Mouse (Mus musculus): ENCODE measurements around the gene Sytl2. TPM values are rescaled to one million over a fixed set of nuclear protein-coding genes. Genes with fewer than 3 reads are reported as not detected.

The Sytl2 gene
- total RNA-seq (2014; fragmentation: Nextera tagmentation) = 1.5 TPM in 1 of 2 replicates, not detected in the other
- total RNA-seq (2017) = 0.57 and 1.2 TPM in 2 replicates

DNA sequence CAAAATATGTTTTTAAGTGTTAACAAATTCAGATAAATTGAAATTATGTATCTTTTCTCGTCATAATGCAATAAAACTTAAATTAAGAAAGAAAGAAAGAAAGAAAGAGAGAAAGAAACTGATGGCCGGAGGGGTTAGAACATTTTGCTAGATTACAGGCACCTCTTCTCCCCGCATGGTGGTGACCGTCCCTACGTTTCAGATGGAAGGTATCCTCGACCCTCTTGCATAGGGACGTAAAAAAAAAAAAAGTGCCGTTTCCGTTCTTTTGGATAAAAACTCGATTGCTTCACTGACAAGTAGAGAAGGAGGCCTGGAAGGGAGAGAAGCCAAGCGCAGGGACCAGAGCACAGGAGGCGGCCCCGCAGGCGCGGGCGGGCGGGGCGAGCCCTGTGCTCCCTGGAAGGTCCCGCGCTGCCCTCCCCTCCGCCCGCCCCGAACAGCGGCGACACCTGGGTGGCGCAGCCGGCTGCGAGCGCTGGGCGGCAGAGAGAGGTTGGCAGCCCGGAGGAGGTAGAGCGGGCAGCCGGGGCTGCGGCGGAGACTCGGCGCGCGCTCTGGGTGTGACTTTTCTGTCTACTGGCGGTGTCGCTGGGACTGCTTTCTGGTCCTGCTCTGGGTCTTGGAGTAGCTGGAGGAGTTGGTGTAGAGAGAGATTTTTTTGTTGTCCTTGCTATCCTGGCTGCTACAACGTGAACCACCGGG, at the start of gene Sytl2:
Gene Sytl2, plus strand, starts transcription at position 311 of the 705 bp plus-strand sequence.
- ATAC-seq (replicated peaks; ENCODE audit: low FRiP score, low TSS enrichment, poor library complexity, severe bottlenecking) = peak; percentile 93

DNA sequence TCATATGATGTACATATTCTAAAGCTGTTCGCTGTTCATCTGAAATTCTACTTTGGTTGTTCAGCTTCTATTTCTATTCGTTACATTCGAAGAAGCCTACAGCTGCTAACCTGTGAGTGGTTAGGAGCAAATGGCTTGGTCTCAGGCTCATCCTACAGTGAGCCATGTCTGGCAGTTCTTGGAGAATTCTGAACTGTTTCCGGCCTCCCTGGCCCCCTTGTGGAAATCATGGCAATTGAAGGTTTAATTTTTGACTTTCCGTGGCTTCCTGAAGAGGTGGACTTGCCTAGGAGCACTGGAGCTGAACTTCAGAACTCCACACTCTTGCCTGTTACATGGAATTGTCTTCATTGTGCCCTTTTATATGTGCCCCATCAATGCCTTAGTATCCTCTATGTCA, 49.1 kb upstream of the Sytl2 start:
- peak; percentile 56; the same call in 1 of the 2 replicates for ATAC-seq (replicated peaks; ENCODE audit: low FRiP score, low TSS enrichment, poor library complexity, severe bottlenecking)

DNA sequence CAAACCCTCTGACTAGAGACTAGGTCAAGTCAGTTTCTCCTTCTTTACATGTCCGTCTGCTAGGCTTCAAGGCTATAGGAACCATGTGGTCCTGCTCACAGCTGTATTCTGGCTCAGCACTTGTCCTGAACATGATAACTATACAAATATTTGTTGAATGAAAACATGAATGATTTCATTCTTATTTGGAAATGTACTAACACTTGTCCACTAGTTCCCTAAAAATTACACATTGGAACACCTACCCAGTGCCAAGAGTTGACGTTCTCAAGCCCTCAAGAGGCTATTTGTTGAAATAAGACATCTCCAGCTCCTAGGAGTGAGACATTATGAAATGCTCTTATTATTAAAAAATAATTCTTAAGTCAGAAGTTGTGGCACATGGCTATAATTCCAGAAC, 43.4 kb upstream of the Sytl2 start:
- ATAC-seq (replicated peaks; ENCODE audit: low FRiP score, low TSS enrichment, poor library complexity, severe bottlenecking) = no peak

DNA sequence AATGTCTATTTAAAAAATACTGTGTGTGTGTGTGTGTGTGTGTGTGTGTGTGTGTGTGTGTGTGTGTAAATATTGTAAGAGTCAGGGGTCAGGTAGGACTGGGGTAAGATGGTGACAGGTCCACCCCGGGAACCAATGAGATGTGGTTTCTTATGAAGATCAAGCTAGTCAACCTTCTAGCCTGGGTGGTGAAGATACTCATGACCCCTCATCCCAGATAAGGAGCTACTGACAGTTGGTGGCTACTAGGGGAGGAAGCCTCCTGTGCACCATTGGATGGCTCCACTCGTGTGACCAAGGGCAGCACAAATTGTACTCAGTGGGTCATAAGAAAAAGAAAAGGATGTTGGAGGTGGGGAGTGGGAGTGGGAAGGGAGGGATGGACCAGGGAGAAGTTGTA, 42.2 kb upstream of the Sytl2 start:
- peak; percentile 82 for ATAC-seq (replicated peaks; ENCODE audit: low FRiP score, low TSS enrichment, poor library complexity, severe bottlenecking)

DNA sequence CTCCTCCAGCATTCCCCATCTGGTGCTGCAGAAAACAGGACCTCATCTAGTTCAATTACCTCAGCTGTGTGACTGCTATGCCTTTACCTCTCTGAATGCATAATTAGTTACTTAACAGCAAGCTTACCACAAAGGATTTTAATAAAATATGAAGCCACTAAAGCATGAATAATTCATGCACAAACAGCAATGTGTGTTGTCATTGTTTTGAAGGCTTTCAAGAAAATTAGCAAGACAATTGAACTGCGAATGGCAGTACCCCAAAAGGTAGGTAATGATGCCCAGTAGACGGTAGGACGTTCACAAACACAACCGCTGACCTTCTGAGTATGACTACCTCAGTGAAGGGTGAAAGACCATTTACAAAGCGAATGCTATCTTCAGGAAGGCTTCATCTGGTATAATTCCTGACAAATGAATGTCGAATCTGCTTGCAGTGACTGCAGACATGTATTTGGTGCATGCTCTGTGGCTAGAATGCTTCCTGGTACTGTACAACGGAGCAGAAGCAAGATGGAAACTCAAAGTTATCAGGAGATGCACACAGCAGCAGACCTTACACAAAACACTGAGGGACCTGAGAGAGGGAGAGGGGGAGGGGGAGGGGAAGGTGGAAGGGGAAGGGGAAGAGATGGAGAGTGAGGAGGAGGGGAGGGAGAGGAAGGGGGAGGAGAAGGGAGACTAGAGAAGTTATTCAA, 40.0 kb upstream of the Sytl2 start:
- ATAC-seq (replicated peaks; ENCODE audit: low FRiP score, low TSS enrichment, poor library complexity, severe bottlenecking) = no peak

DNA sequence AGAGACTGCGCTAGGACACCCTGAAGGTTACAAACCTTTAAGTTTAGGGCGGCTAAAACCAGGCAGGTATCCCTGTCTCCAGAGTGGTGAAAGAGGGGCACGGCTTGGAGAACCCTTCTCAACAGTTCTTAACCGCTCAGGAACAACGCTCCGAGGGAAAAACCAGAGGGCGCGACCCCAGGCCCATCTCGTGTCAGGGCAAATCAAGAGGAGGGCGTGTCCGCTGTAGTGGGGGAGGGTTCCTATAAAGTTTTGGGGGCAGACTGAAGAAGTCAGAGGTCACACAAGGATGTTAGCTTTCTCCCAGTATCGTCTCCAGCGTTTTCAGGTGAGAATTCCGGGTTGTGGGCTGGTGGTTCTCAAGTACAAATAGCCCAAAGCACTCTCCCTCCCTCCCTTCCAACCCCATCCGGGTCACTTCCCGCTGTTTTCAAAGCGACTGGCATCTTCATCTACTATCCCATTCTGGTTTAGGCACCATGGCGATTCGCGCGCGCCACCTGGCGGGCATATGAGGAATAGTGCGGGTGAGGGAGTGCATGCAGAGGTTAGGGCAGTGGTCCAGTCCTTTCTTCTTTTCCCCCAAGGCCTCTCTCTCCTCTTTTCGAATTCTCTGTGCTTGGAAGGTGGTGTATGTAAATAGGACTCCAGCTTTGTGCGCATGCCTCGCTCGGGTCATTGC, 36.6 kb upstream of the Sytl2 start, which contains the start of gene Ccdc83:
Gene Ccdc83, minus strand, starts transcription at position 489 of the 682 bp plus-strand sequence.
- peak; percentile 96 for ATAC-seq (replicated peaks; ENCODE audit: low FRiP score, low TSS enrichment, poor library complexity, severe bottlenecking)

DNA sequence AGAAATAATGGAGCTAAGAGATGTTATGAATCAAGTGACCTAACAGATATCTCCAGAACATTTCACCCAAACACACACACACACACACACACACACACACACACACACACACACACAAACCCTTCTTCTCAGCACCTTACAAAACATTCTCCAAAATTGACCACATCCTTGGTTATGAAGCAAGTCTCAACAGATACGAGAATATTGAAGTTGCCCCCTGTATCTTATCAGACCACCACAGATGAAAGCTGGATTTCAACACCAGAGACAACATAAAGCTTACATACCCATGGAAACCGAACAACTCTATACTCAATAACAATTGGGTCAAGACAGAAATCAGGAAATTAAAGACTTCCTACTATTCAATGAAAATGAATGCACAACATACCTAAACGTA, 31.9 kb upstream of the Sytl2 start:
- ATAC-seq (replicated peaks; ENCODE audit: low FRiP score, low TSS enrichment, poor library complexity, severe bottlenecking) = no peak

DNA sequence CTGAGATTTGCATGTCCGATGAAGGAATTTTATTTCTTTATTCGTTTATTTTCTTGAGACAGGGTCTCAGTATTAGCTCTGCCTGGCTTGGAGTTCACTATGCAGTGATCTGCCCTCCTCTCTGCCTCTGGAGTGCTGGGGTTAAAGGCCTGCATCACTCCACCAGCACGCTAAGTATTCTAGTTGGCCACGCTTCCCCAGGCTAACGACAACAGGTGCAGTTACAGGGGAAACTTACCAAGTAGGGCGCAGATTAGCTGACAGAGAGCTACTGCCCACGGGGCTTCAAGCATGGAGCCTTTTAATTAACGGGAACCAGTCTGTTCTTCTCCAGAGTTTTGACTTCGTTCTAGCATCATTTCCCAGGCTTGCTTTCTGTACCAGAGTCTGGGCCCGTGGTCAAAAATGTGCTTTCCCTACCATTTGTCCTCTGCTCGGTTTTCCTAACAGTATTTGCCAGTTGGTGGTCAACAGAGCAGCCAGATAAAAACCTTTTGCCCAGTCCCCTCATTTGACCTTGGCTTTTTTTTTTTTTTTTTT, 27.4 kb upstream of the Sytl2 start:
- ATAC-seq (replicated peaks; ENCODE audit: low FRiP score, low TSS enrichment, poor library complexity, severe bottlenecking) = no peak

DNA sequence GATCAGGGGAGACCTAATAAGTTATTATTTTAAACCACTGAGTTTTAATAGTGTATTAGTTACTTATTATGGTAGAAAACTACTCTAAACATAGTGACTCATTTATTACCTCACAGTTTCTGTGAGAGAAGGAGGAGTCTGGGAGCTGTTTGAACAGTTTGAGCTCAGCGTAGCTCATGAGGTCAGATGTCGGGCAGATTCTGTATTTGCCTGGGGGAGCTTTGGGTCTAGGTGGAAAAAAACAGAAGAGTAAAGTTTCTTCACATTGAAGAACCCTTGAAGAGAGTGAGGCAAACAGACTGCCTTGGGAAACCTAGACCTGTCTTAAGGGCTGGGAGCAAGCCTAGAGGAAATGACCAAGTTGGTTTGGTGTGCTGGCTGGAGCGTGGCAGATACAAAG, 24.8 kb upstream of the Sytl2 start:
- no peak for ATAC-seq (replicated peaks; ENCODE audit: low FRiP score, low TSS enrichment, poor library complexity, severe bottlenecking)

DNA sequence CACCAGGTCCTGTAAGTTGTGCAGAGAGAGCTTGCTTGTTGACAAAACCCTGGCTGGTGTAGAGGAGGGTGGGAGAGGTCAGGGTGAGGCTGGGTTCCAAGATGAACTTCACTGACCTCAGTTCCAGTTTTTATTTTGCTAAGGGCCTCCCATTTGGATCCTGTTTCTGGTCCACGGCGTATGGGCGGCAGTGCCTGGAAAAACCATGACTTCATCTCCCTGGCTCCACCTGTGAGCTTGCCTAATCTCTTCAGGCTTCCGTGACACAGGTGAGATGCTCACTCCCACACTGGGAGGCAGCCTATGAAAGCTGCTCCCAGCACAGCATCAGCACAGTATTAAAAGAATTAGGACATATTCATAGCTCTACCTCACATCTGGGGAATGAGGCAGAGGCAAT, 24.3 kb upstream of the Sytl2 start:
- ATAC-seq (replicated peaks; ENCODE audit: low FRiP score, low TSS enrichment, poor library complexity, severe bottlenecking) = no peak

DNA sequence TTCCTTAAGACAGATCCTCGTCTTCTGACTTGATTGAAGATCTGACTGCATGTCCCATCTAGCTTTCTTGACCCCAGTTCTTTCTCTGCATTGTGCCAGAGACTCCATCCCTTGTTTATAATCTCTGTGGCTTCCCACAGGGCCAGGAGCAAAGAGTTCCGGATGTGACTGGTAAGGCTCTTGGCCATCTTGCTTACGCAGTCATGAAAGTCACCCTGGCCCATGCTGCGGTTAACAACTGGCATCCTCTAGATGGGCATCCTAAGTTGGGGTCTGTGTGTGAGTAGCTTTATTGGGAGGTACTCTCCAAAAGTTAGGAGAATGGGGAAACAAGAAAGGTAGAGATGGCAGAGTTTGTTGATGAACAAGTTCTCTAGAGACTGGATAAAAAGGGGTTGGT, 22.9 kb upstream of the Sytl2 start:
- no peak for ATAC-seq (replicated peaks; ENCODE audit: low FRiP score, low TSS enrichment, poor library complexity, severe bottlenecking)

DNA sequence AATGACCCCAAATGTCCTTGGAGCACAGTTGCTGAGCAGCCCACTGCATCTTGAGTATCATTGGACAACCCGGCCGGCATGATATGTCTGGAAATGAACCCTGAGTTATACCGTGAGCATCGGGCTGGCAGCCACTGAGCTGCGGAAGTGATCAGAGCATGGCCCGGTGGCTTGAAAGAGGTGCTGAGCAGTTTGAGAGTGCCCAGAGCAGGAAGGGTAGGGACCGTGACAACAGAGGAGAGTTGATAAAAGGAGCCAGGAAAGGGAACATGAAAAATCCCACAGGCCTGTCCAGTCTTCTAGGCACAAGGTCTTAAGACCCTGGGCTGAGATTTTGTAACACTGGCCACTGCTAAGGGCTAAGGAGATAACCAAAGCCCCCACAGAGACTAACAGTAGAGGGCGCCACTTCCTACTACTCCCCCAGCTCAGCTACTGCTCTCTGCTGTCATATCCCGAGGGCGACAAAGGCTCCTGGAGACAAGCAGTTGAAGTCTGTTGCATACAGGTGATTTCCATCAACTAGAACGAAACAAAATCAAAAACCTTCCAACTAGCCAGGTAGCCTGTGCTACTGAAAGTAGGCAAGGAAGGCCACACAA, 21.7 kb upstream of the Sytl2 start:
- peak; percentile 74 for ATAC-seq (replicated peaks; ENCODE audit: low FRiP score, low TSS enrichment, poor library complexity, severe bottlenecking)

DNA sequence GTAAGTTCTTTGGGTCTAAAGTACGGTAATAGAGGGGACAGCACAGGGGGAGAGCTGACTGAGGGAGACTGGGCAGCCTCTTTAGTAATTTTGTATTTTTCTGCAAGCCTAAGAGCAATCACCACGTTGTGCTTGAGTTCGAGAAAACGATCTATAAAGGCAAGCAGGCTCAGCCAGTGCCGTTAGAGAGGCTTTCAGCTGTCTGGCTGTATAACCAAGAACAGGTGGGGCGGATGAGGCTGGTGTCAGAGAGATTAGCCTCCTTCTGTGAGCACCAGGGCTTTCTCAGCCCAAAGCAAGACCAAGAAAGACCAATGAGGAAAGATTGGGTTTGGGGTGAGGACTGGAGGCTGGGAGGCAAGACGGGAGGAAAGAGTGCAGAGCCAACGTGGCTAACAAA, 21.2 kb upstream of the Sytl2 start:
- ATAC-seq (replicated peaks; ENCODE audit: low FRiP score, low TSS enrichment, poor library complexity, severe bottlenecking) = peak; percentile 76

DNA sequence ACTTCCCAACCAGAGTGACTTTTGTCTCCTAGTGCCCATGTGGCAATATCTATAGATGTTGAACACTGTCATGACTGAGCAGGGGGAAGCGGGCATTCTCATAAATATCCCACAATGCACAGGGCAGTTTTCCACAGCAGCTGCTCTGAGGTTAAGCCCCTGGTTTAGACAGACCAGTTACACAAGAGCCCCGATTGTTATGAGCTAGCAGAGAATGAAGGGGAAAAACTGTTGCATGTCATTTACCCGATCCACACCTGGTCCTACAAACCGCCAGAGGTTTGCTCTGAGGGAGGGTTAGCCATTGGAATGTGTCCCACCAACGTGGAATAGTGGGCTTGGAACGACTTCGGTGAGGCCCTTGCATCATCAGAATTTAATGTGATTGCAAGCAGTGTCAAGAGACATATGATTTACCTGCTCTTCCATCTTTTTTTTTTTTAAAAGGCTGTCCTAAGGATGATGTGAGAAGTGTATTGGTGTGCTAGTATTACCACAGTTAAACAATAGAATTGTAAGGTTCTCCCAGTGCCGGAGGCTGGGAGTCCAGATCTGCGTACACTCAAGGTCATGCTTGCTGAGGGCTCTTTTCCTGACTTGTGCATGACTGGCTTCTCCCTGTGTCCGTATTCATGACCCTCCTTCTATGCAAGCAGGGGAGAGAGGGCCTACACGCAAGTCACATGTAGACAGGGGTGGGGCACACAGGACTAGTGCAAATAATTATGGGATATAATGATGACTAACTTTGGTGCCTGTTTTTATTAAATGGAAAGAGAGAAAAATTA, 20.1 kb upstream of the Sytl2 start:
- no peak for ATAC-seq (replicated peaks; ENCODE audit: low FRiP score, low TSS enrichment, poor library complexity, severe bottlenecking)

DNA sequence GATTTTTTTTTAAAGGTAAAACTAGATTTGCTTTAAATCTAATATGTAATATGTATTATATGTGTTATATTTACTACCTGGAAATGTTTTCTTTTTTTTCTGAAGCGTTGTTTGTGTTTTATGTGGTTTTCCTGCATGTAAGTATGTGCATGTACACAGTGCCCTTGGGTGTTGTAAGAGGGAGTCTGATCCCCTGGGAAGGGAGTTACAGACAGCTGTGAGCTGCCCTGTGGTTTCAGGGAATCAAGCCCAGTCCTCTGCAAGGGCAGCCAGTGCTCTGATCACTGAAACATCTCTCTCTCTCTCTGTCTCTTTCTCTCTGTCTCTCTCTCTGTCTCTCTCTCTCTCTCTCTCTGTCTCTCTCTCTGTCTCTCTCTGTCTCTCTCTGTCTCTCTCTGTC, 19.3 kb upstream of the Sytl2 start:
- no peak for ATAC-seq (replicated peaks; ENCODE audit: low FRiP score, low TSS enrichment, poor library complexity, severe bottlenecking)

DNA sequence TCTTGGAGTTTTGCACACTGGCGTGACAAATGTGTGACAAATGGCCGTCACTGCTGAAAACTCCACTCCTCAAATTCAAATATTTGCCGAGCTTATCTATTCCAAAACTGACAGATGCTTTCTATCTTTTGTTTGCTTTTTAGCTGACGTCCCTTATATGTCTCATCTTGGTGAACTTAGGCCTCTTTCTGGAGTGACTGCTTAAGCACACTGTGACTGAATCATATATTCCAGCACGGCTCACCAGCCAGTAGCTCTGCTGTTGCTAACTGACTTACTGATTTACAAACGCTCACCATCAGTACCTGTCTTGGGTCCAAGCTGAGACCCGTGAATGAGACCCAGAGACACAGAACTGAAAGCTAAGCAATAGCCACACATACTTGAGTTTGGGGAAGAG, 17.3 kb upstream of the Sytl2 start:
- no peak for ATAC-seq (replicated peaks; ENCODE audit: low FRiP score, low TSS enrichment, poor library complexity, severe bottlenecking)

DNA sequence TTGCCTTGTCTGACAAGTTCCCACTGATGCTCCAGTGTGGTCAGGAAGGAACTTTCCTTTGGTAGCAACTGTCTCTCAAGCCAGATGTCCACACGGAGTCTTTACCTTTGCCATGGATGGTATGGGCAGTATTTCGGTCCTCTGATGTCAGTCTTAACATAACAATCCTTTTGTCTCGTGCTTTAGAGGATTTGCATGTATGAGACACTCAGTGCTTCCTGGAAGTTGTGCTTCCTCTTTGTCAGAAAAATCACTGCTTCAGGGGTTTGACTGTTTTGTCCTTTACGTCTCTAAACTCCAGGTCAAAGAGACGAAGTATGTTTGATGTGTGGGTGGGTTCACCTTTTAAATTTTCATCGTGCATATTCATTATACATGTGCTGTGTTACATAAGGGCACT, 10.2 kb upstream of the Sytl2 start:
- no peak for ATAC-seq (replicated peaks; ENCODE audit: low FRiP score, low TSS enrichment, poor library complexity, severe bottlenecking)

DNA sequence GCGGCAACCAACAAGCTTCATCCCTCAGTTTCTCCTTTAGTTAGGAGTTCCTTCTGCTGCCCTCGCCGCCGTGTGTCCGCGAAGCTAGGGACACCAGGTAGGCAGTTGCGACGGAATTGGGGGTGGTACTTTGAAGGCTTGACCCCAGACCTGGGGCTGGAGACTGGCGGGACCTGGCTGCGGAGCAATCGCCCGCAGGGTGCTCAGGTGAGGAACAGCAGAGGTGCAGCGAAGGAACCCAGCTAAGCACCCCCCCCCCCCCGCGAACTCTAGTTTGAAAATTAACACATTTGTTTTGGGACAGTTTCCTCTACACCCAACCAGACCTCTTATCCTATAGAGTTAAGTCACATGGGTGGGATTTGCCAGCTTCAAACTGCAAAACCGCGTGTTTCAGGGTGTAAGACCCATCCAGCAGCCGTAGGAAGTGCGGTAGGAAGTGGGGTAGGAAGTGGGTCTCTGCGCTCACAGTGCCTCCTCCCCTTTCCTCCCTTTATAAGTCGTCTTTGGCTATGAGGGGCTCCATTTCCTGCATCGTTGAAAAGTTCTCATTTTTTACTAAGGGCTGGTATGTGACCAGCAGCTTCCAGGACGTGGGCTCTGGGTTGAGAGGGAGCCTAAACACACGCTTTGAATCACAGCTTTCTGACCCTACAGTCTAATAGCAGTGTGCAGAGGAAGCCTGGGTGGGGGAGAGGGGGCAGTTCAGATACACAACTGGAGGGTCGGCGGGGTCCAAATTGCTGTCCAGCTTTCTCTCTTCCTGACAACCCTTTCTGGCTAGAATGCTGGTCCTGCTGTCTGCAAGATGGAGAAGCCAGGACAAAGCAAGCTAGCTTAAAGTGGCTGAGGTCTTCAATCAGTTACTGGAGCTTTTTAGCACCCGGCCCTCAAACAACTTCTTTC, 848 bp downstream of the Sytl2 start:
- no peak for ATAC-seq (replicated peaks; ENCODE audit: low FRiP score, low TSS enrichment, poor library complexity, severe bottlenecking)
